Mouse (Mus musculus) kidney, adult 2 months (tissue): ENCODE data around the gene Etaa1.

Experiments used
- CTCF ChIP-seq: fragments of 200-500 bp; conservative IDR thresholded peaks from 2 replicates; pipeline ENCODE4 v1.5.1; 2011; ENCODE audit warnings: low read depth, mild to moderate bottlenecking, control low read depth, low read length, moderate library complexity, mixed read lengths; ENCODE audit not compliant: insufficient read depth, insufficient read length
- POLR2A ChIP-seq: fragments of 200-500 bp; IDR thresholded peaks from one replicate; pipeline ENCODE4 v1.6.1; 2011; ENCODE audit warnings: low read depth, low read length, control low read depth

GRCm38 (mm10) chr11:17917101-17917500, 36.6 kb downstream of the Etaa1 start:
- TF ChIP-seq CTCF, result no peak
- TF ChIP-seq POLR2A, result no peak
